Mouse (Mus musculus): ENCODE results near the gene Arhgef15.

- TF ChIP-seq MAX (IDR thresholded peaks at IDR 0.05; ENCODE audit: low read depth), result no peak
- TF ChIP-seq POLR2A (IDR thresholded peaks at IDR 0.05; ENCODE audit: insufficient read length, low read depth), result no peak
- no peak for TF ChIP-seq TCF3 (IDR thresholded peaks at IDR 0.05; ENCODE audit: insufficient read length, low read depth)
- no peak for TF ChIP-seq POLR2AphosphoS2 (IDR thresholded peaks at IDR 0.05; ENCODE audit: insufficient read length, low read depth)
- no peak for TF ChIP-seq TCF12 (IDR thresholded peaks at IDR 0.05; ENCODE audit: insufficient read depth, poor library complexity, severe bottlenecking)
- TF ChIP-seq SRF (IDR thresholded peaks at IDR 0.05; ENCODE audit: control insufficient read depth, insufficient read length, low read depth), result no peak
- no peak for TF ChIP-seq E2F4 (IDR thresholded peaks at IDR 0.05; ENCODE audit: insufficient read depth)
- no peak for TF ChIP-seq REST (IDR thresholded peaks at IDR 0.05; ENCODE audit: insufficient read depth, insufficient read length)
Measured at GRCm38 (mm10) chr11:68955473-68955872, 1.8 kb downstream of the Arhgef15 start.
